Comparison of ENCODE assay signal across 9 mouse cellular contexts in the genomic region with DNA sequence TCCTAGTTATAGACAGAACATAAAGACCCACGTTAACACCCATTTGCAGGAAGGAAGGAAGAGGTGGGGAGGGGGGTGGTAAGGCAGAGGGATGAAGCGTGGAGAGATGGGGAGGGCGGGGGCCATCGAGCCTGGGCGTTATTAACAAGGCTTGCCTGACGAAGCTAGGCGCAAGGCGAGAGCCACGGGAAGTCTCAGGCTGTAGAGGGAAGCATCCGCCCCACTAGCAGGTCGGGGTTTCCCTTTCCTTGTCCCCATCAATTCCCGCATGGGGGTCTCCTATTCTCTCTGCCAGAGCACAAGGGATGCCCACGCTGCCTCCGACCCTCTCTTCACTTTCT. TPM values are rescaled to one million over a fixed set of nuclear protein-coding genes. Genes with fewer than 3 reads are reported as not detected.
DNase-seq lines count a peak whose midpoint lies in the region; ATAC-seq and TF ChIP-seq lines count a peak whose summit lies in the region.
"Had no signal": no experiment of that assay in that cellular context is flagged by ENCODE, and none has a peak within 500 bp of the region (broad histone marks: within the 10 kb centered on the region; RNA-seq: fewer than 3 reads in every experiment).

No protein-coding gene starts in this region.

- H3K27ac ChIP-seq in lung, embryonic 15.5 days: peak overlapping the region; percentile 92
- peak overlapping the region; percentile 81 for H3K27ac ChIP-seq in forebrain, postnatal 0 days (ENCODE audit: low read depth, low read length)
- H3K27ac ChIP-seq in neural tube, embryonic 14.5 days (ENCODE audit: low read depth, low read length): peak overlapping the region; percentile 94; the same call in 1 of the 2 replicates

- 47% methylated on average over 12 of the region's 14 CpGs for WGBS in lung, embryonic 15.5 days
- 23% methylated on average over 14 of the region's 14 CpGs for WGBS in forebrain, postnatal 0 days
- 18% methylated on average over 14 of the region's 14 CpGs for WGBS in neural tube, embryonic 14.5 days

- no peak for ATAC-seq in lung, embryonic 15.5 days (ENCODE audit: borderline replicate concordance, extremely low read depth, low FRiP score, low TSS enrichment)
- ATAC-seq in forebrain, postnatal 0 days: no peak
- ATAC-seq in neural tube, embryonic 14.5 days (ENCODE audit: low read depth): no peak
- ATAC-seq in monocyte, adult 5-6 weeks (replicated peaks; ENCODE audit: insufficient number of reproducible peaks, low FRiP score, low TSS enrichment, poor library complexity, severe bottlenecking): no peak

- H3K4me3 ChIP-seq in lung, embryonic 15.5 days: 0 out of 2 replicates have a peak overlapping the region, but pooled peaks have one; percentile 3
- no peak overlapping the region for H3K4me3 ChIP-seq in forebrain, postnatal 0 days (ENCODE audit: low read depth, low read length)
- H3K4me3 ChIP-seq in neural tube, embryonic 14.5 days (ENCODE audit: low read depth, low read length): peak overlapping the region; percentile 14; the same call in 1 of the 2 replicates

- H3K36me3 ChIP-seq in lung, embryonic 15.5 days: peaks cover 5% of the 10 kb centered on the region; the same call in 1 of the 2 replicates
- H3K36me3 ChIP-seq in forebrain, postnatal 0 days (ENCODE audit: insufficient read depth): no peaks in the 10 kb centered on the region
- no peaks in the 10 kb centered on the region for H3K36me3 ChIP-seq in neural tube, embryonic 14.5 days (ENCODE audit: control insufficient read depth, insufficient read depth, low read length)

- TF ChIP-seq CTCF in forebrain, postnatal 0 days (IDR thresholded peaks at IDR 0.05; ENCODE audit: low read depth): no peak

- H3K9ac ChIP-seq in lung, embryonic 15.5 days: peak overlapping the region; percentile 30
- no peak overlapping the region; the same call in 1 of the 2 replicates for H3K9ac ChIP-seq in forebrain, postnatal 0 days
- H3K9ac ChIP-seq in neural tube, embryonic 14.5 days (replicated peaks; ENCODE audit: low read depth, low read length): no peak overlapping the region

- no peak for DNase-seq in lung, adult 18-20 months
- no peak for DNase-seq in forebrain, postnatal 0 days
- peak; percentile 58 to 72 for DNase-seq in kidney, postnatal 4 days
- no peak for DNase-seq in cerebellum, postnatal 14 days
- DNase-seq: cerebellum, adult 9-11 months had no signal

- peaks cover 66% of the 10 kb centered on the region for H3K4me1 ChIP-seq in lung, embryonic 15.5 days
- H3K4me1 ChIP-seq in forebrain, postnatal 0 days (ENCODE audit: insufficient read depth): 0 out of 2 replicates have a peak, but pooled peaks cover 5% of the 10 kb centered on the region
- peaks cover 43% of the 10 kb centered on the region for H3K4me1 ChIP-seq in neural tube, embryonic 14.5 days (ENCODE audit: control insufficient read depth, insufficient read depth, low read length)

- no peaks in the 10 kb centered on the region for H3K9me3 ChIP-seq in lung, embryonic 15.5 days
- H3K9me3 ChIP-seq in forebrain, postnatal 0 days (ENCODE audit: low read length): no peaks in the 10 kb centered on the region
- H3K9me3 ChIP-seq in neural tube, embryonic 14.5 days (ENCODE audit: control insufficient read depth, low read length): no peaks in the 10 kb centered on the region

- peak overlapping the region; percentile 64 for H3K4me2 ChIP-seq in lung, embryonic 15.5 days
- peak overlapping the region; percentile 61 for H3K4me2 ChIP-seq in forebrain, postnatal 0 days (ENCODE audit: low read depth)
- H3K4me2 ChIP-seq in neural tube, embryonic 14.5 days (ENCODE audit: low read depth, low read length): peak overlapping the region; percentile 71

- H3K27me3 ChIP-seq in lung, embryonic 15.5 days: no peaks in the 10 kb centered on the region
- peaks cover 63% of the 10 kb centered on the region for H3K27me3 ChIP-seq in forebrain, postnatal 0 days (ENCODE audit: insufficient read depth, low read length)
- peaks cover 11% of the 10 kb centered on the region for H3K27me3 ChIP-seq in neural tube, embryonic 14.5 days (ENCODE audit: control insufficient read depth, insufficient read depth, low read length)

RNA-seq across cellular contexts. Expression of gene Nr2f2, which starts 18.9 kb away (rescaled TPM):
- polyA plus RNA-seq in lung, embryonic 15.5 days (2015; fragmentation: Nextera tagmentation; extraction: Ambion mirVana): 107 and 108 TPM in 2 replicates
- total RNA-seq in forebrain, postnatal 0 days (2014; rRNA removed): 23.7 and 49.9 TPM in 2 replicates
- polyA plus RNA-seq in forebrain, postnatal 0 days (2015; fragmentation: Nextera tagmentation; extraction: Ambion mirVana): 46.4 and 92.8 TPM in 2 replicates
- 72.9 and 89.2 TPM in 2 replicates for polyA plus RNA-seq in neural tube, embryonic 14.5 days (2014; fragmentation: Nextera tagmentation; extraction: Ambion mirVana)
- total RNA-seq in monocyte, adult 5-6 weeks (2017): not detected in 3 replicates
- total RNA-seq: hematopoietic stem cell, adult 5-6 weeks had no signal

Comparison
In these comparisons a context has a peak if more than half of its experiments do, and no peak if none do; other contexts are left out.
1. DNase-seq: peak in kidney, postnatal 4 days (2 of 2); none in lung, adult 18-20 months (0 of 2), forebrain, postnatal 0 days (single experiment) and cerebellum, postnatal 14 days (0 of 2).
2. Peak in every context shown above with its lines, with median percentiles within 50 percentile points of each other: H3K27ac ChIP-seq and H3K4me2 ChIP-seq.